Mouse (Mus musculus) heart, postnatal 14 days (tissue): ENCODE data around the gene Lmx1b. TPM values are rescaled to one million over a fixed set of nuclear protein-coding genes. Genes with fewer than 3 reads are reported as not detected.

Experiments
- DNase-seq, 2 experiments: peaks; one replicate each; pipeline ENCODE4 v3.0.0; 2021 to 2022
- intact Hi-C: fragments of 180-260 bp; cut with DNase I; formaldehyde crosslinking; loops from one replicate; pipeline ENCODE4 v1.15.1; 2025
- long read RNA-seq, 2 experiments: library from polyadenylated mRNA; stranded (forward); transcript quantifications; one replicate each; pipeline ENCODE4 v2.0.0; 2021
- total RNA-seq, 2 experiments: library from RNA; stranded (reverse); gene quantifications; 2 replicates each; pipeline ENCODE4 v1.2.3; 2021

Gene Lmx1b
- total RNA-seq = under 1 TPM; 0.05 to 0.38 TPM
- long read RNA-seq, experiment 1 = 0 reads
- long read RNA-seq, experiment 2 = 0 reads

GRCm38 (mm10) chr2:33640171-33640721 lies at the start of gene Lmx1b:
Gene Lmx1b (minus strand): TSS chr2:33640511.
- no peak for DNase-seq
- intact Hi-C loops = no loop called here

GRCm38 (mm10) chr2:33689880-33690462 lies 49.7 kb upstream of the Lmx1b start:
- intact Hi-C loops = no loop called here
- peak; percentile 33 to 57 for DNase-seq

DNA sequence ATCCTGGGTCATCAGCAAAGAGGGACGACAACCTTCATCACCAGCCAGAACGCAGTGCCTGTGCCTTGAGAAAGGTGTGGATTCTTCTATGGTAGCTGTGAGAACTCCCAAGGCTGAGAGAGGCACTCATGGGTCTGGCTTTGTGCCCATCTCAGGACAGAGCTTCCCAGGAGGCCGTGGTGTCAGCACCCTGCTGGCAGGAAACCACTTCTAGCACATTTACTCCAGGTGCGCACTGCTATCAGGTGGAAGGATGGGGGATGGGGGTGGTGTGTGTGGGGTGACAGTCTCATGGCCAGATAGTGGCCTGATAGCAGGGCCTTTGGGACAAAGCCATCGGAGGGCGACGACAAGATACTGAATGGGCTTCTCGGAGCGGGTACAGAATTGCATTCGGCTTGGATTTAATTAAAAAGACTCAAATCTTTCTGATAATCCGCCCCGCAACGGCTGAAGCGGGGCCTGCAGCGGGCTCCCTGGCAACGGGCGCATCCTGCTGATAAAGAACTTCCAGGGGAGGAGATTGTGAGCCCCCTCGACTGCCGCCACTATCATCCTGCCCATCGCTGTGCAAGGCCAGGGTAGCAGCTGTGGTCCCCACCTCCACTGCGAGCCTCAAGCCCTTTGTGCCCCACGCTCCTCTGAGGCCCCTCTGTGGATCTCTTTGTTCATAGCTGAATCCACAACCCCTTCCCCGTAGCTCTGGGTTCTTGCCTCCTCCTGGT lies 49.0 kb upstream of the Lmx1b start:
- intact Hi-C loops = no loop called here
- DNase-seq = no peak

DNA sequence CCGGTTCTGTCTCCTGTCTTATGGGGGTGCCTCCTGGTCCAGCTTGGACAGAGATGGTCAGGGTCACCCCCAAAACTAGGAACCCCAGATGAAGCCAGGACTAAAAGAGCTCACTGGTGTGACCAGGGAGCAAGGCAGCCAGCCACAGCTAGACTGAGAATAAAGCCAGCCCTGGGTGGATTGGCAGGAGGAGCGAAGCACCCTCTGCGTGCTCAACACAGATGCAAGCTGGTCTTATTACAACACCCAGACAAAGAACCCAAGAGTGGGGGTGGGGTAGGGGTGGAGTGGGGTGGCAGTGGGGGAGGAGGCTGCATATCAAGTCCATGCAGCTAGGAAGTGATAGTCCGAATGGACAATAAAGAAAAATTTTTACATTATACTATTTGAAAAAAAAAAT lies 43.3 kb upstream of the Lmx1b start:
- intact Hi-C loops = no loop called here
- no peak for DNase-seq

DNA sequence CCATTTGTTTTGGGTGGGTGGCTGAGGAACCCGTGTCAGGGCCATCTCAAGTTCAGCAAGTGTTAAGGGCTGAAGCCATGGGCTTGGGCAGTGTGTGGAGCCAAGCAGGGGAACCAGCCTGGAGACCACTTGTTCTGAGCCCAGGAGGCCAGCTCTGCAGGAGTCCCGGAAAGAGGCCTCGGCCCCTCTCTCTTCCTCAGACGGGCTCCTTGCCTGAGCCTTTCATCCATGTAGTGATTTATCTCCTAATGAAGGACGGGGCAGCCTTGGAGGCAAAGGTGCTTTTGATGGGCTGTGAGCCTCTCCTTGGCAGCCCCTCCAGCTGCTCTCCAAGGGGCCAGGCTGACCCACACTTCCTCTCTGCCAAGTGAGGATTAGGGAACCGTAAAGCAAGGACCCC lies 42.8 kb upstream of the Lmx1b start:
- DNase-seq = no peak
- intact Hi-C loops = no loop called here

GRCm38 (mm10) chr2:33682219-33682618 lies 41.9 kb upstream of the Lmx1b start:
- intact Hi-C loops = loop anchor here (1.0 kb wide), 1 partner anchor 52 kb away; no protein-coding TSS in a partner anchor

DNA sequence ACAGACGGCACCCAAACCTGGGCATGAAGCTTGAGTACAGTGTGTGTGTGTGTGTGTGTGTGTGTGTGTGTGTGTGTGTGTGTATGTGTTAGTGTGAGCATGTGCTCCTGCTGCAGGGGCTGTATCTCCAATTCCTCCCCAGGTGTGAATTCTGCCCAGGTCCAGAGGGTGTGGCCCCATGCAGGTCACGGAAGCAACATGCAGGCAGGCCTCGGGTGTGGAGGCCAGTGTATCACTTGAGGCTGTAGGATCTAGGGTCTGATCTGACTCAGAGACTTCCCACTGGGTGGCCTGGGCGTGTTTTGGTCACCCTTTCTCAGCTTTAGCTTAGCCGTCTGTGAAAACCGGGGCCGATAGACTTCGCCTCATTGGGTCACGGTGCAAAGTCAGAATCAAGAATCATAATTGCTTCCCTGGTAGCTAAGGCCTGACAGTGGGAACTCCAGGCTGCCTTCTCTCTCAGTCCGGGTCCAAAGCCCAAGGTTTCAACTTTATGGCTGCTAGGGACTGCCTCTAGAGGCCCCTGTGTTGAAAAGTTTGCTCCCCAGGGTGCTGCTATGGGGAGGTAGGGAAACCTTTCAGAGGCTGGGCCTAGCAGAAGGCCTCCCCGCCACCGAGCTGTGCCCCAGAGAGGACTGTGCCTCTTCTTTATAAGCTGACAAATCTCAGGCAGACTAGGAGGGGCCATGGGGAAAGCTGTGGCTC lies 38.8 kb upstream of the Lmx1b start:
- intact Hi-C loops = no loop called here
- DNase-seq = no peak

More at GRCm38 (mm10) chr2:33682219-33682618, 41.9 kb upstream of the Lmx1b start:
- DNase-seq = peak; percentile 58 to 78

DNA sequence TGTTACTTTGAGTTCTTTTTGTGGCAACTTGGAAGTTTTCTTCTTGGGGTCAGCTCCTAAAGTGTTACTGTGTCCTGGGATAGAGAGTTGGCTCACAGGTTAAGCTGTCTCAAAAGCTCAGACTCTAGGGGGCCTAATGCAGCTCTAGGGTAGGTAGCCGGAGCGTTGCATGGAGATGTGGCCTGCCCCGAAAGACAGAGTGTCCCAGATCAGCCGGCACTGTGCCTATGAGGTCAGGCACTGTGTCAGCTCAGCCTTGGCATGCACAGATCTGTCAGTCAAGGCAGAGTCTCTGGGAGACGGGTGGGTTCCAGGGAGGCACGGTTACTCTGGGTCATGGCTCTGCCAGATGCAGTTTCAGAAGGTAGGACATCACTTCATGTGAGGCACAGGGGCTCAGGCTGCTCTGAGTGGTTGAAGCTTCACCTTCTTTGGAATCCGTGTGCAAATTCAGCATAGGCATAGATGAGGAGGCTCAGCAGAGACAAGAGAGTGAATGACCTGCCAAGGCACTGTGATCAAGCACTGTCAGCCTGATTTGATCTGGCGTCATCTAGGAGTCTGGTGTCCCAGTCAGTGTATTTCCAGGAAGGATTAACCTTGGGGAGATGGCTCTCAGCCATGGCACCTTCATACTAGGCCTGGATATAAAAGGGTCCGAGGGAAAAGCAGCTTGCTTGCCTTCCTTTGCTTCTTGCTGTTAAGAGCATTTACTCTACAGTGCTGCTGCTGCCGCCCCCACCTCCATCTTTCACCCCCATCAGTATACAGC lies 32.6 kb upstream of the Lmx1b start:
- intact Hi-C loops = no loop called here
- DNase-seq = no peak

DNA sequence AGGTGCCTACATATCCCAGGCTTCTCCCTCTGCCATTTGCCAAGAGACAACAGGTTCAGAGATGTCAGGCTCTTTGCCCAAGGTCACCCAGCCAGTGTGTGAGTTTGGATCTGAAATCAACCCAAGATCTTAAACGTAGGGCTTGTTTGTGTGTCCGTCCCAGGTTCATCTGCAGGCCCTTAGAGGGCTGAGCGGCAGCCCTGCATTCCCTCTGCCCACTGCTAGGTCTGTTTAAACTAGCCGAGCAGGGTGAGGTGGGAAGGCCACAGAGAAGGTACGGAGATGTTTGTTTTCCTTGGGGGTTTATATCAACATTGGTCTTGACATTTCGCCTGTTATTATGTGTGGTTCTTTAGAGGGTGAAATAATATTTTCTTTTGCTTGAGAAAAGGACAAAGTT lies 28.4 kb upstream of the Lmx1b start:
- intact Hi-C loops = no loop called here
- no peak for DNase-seq

GRCm38 (mm10) chr2:33666388-33666945 lies 26.2 kb upstream of the Lmx1b start:
- intact Hi-C loops = no loop called here
- no peak for DNase-seq

DNA sequence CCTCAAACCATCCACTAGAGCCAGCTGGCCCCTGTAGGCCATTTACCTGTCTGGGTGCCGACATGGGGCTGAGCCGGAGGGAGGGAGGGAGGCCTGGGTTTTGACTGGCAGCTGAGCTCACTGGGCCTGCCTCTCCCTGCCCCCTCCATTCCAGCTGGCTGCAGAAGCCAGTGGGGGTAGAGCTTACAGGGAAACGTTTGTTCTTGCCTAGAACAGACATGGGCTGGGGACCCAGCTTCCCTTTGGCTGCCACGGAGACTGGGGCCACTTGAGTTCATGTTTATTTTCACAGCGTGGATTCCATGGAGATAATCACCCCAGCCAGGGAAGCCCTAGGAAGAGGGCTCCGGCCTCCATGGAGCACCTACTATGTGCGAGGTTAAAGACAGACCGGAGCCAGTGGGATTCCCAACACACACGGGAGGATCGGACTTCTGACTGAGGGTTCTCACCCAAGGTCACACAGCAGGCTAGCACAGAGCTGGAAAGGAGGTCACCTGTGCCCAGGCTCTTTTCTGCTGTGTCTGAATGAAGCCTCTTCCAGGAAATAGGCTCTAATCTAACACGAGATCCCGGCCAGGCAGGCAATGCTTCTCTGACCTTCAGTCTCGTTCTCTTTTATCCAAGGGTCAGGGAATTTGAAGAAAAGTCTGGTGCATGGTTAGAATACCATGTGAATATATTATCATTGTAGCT lies 25.2 kb upstream of the Lmx1b start:
- intact Hi-C loops = no loop called here
- DNase-seq = peak; percentile 34 to 39

GRCm38 (mm10) chr2:33664661-33665060 lies 24.4 kb upstream of the Lmx1b start:
- intact Hi-C loops = no loop called here
- DNase-seq = no peak

GRCm38 (mm10) chr2:33659288-33659629 lies 18.9 kb upstream of the Lmx1b start:
- intact Hi-C loops = no loop called here
- DNase-seq = no peak

DNA sequence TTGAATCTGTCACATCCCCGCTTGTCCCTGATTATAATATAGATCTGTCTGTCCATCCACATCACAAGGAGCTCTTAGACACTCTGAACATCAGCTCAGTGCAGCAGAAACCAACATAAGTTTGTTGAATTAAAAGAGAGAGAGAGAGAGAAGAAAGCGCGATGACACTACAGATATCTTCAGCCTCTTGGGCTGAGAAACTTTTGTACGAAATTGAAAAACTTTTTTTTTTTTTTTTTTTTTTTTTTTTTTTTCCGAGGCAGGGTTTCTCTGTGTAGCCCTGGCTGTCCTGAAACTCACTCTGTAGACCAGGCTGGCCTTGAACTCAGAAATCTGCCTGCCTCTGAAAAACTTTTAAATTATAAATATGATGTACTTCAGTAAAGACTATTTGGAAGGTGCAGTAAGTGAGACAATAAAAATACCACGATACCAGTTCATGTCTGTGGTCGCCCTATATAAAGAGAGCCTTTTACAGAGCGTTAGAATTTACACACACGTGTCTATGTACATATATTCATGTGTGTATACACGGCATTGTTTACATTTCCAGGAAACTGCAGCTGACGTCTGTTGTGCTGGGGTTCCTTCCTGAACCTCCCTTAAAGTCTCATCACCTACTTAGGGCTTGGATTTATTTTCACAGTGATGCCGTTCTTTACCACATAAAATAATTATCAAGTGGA lies 18.4 kb upstream of the Lmx1b start:
- intact Hi-C loops = no loop called here
- no peak for DNase-seq

DNA sequence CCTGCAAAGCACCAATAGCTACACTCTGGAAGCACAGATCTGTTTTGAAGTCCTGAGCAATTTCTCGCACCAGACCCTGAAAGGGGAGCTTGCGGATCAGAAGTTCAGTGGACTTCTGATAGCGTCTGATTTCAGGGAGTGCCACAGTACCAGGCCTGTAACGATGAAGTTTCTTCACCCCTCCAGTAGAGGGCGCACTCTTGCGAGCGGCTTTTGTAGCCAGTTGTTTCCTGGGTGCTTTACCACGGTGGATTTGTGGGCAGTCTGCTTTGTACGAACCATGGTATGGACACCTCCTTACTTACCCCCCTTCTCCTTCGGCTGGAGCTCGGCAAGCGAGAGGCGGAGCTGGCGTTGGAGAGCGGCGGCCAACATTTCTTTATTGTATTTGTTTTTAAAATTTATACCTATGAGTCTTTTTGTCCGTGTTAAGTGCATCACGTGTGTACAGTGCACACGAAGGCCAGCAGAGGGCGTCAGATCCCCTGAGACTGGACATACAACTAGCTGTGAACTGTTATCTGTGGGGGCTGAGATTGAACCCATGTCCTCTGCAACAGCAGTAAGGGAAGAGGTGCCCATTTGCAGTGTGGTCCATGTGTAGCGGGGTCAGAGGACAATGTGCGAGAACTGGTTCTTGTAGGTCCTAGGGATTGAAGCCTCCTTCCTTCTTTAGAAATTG lies 12.3 kb upstream of the Lmx1b start:
- no peak for DNase-seq
- intact Hi-C loops = no loop called here

DNA sequence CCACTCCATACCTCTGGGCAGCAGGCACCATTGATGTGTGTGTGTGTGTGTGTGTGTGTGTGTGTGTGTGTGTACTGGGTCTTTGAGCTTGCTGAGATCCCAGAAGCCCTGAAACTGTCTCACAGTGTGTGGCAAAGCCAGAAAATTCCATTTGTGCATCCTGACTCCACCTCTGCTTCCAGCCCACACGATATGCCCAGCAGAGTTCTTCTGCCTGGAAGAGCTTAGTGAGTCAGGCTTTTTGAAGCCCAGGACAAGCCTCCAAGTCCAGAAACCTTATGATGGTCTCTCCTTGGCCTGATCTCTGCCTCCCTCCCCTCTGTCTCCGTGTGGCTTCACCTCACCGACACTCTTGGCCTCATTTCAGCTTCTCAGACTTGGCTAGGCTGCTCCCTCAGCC lies 9.1 kb upstream of the Lmx1b start:
- intact Hi-C loops = no loop called here
- DNase-seq = no peak

DNA sequence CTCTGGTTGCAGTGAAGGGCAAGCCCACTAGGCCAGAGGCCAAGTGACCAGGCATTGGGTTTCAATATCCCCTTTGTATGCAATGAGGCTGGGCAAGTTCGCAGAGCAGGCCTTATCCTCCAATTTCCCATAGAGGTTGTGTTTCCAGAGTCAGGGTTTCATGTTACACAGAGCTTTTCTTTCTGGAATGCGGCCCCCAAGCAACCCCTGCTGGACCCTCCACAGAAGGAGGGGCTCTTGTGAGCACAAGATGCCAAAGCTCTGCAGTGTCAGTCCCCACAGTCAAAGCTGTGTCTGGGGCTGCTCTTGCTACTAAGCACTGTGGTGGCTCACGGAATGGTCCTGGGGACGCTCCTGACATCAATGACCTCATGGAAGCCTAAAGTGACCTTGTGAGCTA lies 8.6 kb upstream of the Lmx1b start:
- no peak for DNase-seq
- intact Hi-C loops = no loop called here

DNA sequence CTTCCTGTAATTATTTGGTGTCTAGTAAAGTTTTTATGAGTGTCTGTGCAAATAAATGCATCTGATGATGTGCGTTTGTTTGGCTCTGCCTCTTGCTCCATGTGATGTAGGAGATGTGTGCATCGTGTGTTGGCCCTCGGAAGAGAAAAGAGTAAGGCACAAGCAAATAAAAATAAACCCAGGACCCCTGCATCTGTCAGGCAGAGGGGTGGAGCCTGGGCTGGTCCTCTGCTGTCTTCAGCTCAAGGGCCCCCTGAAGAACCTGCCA lies 5.9 kb upstream of the Lmx1b start:
- intact Hi-C loops = no loop called here
- no peak for DNase-seq
